Mouse (Mus musculus) E14TG2a.4 (cell line): ENCODE results near the gene Tulp4.

Experiments
- CTCF ChIP-seq: conservative IDR thresholded peaks from 2 replicates; pipeline ENCODE4 v1.5.1; 2014; ENCODE audit warnings: low read length
- POU5F1 ChIP-seq: IDR thresholded peaks from 2 replicates; pipeline ENCODE4 v1.6.1; 2014; ENCODE audit warnings: low read length, borderline replicate concordance

DNA sequence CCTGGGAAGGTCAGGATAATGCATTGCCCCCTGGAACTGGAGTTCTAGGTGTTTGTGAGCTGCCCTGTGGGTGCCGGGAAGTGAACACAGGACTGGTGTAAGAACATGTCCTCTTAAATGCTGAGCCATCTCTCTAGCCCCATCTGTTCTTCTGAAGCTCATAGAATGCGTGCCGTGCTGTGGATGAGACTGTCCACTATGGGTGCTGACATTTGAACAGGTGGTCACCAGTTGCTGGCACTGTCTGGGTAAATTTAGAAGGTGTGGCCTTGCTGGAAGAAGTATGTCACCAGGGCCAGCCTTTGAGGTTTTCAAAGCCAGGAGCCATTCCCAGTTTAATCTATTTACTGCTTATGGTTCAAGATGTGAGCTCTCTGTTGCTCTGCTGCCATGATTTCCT lies 4.0 kb upstream of the Tulp4 start:
- TF ChIP-seq CTCF: no peak
- TF ChIP-seq POU5F1: no peak
